Mouse (Mus musculus) adipocyte (in vitro differentiated cells): Measurements from ENCODE around the gene 4931400O07Rik.

ENCODE experiments used
- DNase-seq: peaks from one replicate; pipeline ENCODE4 v3.0.0-alpha.2; 2016; ENCODE audit warnings: low spot score

4931400O07Rik gene

GRCm38 (mm10) chrX:62467691-62468090 is at the start of gene 4931400O07Rik:
Gene 4931400O07Rik (plus strand): TSS chrX:62467991.
- DNase-seq, result no peak
